Mouse (Mus musculus) heart, embryonic 12.5 days (tissue): ENCODE results near the gene Timp4. TPM values are rescaled to one million over a fixed set of nuclear protein-coding genes. Genes with fewer than 3 reads are reported as not detected.
A peak's percentile ranks its signal among the peaks of the same experiment; 100 is the strongest.

Experiments used
- ATAC-seq: fragments of 200-750 bp; cut with Nextera tagmentation; 2 replicates; pipeline ENCODE4 v1.8.0; 2017; ENCODE audit warnings: moderate TSS enrichment, moderate library complexity; ENCODE audit not compliant: insufficient number of reproducible peaks, low FRiP score
- H3K27ac ChIP-seq: fragments of 300-500 bp; sonication (generic); 2 replicates; pipeline ENCODE4 v1.5.1; 2016; ENCODE audit warnings: mild to moderate bottlenecking, moderate library complexity; ENCODE audit not compliant: poor library complexity, severe bottlenecking
- H3K27me3 ChIP-seq: fragments of 300-500 bp; sonication (generic); replicated peaks from 2 replicates; pipeline ENCODE4 v1.6.1; 2016; ENCODE audit warnings: mild to moderate bottlenecking, moderate library complexity
- H3K36me3 ChIP-seq: fragments of 300-500 bp; sonication (generic); 2 replicates; pipeline ENCODE4 v1.6.1; 2016; ENCODE audit warnings: mild to moderate bottlenecking, moderate library complexity
- H3K4me1 ChIP-seq: fragments of 300-500 bp; sonication (generic); replicated peaks from 2 replicates; pipeline ENCODE4 v1.6.1; 2016; ENCODE audit warnings: mild to moderate bottlenecking
- H3K4me2 ChIP-seq: fragments of 300-500 bp; sonication (generic); 2 replicates; pipeline ENCODE4 v1.6.1; 2016; ENCODE audit warnings: mild to moderate bottlenecking, moderate library complexity
- H3K4me3 ChIP-seq: fragments of 300-500 bp; sonication (generic); 2 replicates; pipeline ENCODE4 v1.5.1; 2016; ENCODE audit warnings: mild to moderate bottlenecking
- H3K9ac ChIP-seq: fragments of 300-500 bp; sonication (generic); 2 replicates; pipeline ENCODE4 v1.6.1; 2016; ENCODE audit warnings: mild to moderate bottlenecking, moderate library complexity
- H3K9me3 ChIP-seq: fragments of 300-500 bp; sonication (generic); replicated peaks from 2 replicates; pipeline ENCODE4 v1.6.1; 2016; ENCODE audit warnings: mild to moderate bottlenecking, moderate library complexity
- WGBS: fragments of 180-500 bp; shearing (Covaris S2); methylation state at CpG from one replicate; pipeline ENCODE4 v1.1.7; 2016; 5-methylcytosine and 5-hydroxymethylcytosine counted together
- polyA plus RNA-seq: library from polyadenylated mRNA; unstranded; fragments of >200 nt; fragmentation: Nextera tagmentation; extraction: Ambion mirVana; gene quantifications from 2 replicates; pipeline ENCODE4 v1.2.1, GENCODE M21; 2016

Gene Timp4
- 0.18 TPM in 1 of 2 replicates, not detected in the other for polyA plus RNA-seq

- ATAC-seq: no peak
Observed at GRCm38 (mm10) chr6:115252099-115252873, at the start of gene Timp4. Timp4 (minus strand) TSS chr6:115252205.

GRCm38 (mm10) chr6:115293877-115294276 is 41.9 kb upstream of the Timp4 start:
- Histone ChIP-seq H3K9me3 (no peaks in the 10 kb centered on the region; the same call in 1 of the 2 replicates), H3K4me2 (no peak overlapping the region), H3K27ac (no peak overlapping the region), H3K36me3 (no peaks in the 10 kb centered on the region), H3K4me1 (peaks cover 20% of the 10 kb centered on the region), H3K4me3 (no peak overlapping the region), H3K9ac (no peak overlapping the region), H3K27me3 (peaks cover 46% of the 10 kb centered on the region)
- 0 out of 2 replicates have a peak, but pooled peaks have one; percentile 18 for ATAC-seq
- 67% methylated on average over 2 of the region's 2 CpGs for WGBS

More at GRCm38 (mm10) chr6:115252099-115252873, at the start of gene Timp4:
- no peak within 1 kb of the TSS for H3K9ac ChIP-seq
- no peaks in the 10 kb centered on the region for H3K36me3 ChIP-seq
- no peaks in the 10 kb centered on the region for H3K9me3 ChIP-seq
- H3K4me3 ChIP-seq: peak within 1 kb of the TSS; percentile 21; the same call in 1 of the 2 replicates
- no peak within 1 kb of the TSS for H3K27ac ChIP-seq
- peak within 1 kb of the TSS; percentile 56 for H3K4me2 ChIP-seq
- 27% methylated on average over 8 of the region's 10 CpGs for WGBS
- peaks cover 5% of the 10 kb centered on the region for H3K4me1 ChIP-seq
- H3K27me3 ChIP-seq: peaks cover 90% of the 10 kb centered on the region

DNA sequence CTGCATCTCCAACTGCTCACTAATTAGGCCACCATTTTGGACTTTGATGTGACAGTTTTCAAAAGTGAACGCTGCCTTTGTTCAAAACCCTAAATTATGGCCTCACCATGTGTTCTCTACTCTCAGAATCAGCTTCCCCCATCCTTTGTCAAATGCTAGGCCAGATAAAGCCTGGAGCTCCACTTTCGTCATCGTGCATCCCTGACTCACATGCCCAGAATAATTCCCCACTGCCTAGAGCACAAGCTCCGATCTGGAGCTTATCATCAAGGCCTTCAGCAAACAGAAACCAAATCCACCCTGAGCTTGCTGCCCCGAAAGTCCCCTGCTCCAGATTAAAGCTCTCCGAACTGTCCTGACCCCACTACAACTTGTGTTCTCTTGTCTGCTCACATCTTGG is 40.6 kb upstream of the Timp4 start:
- H3K4me1 ChIP-seq: peaks cover 21% of the 10 kb centered on the region
- H3K9ac ChIP-seq: no peak overlapping the region
- no peak overlapping the region for H3K4me2 ChIP-seq
- H3K36me3 ChIP-seq: no peaks in the 10 kb centered on the region
- 27% methylated on average over 6 of the region's 6 CpGs for WGBS
- H3K9me3 ChIP-seq: no peaks in the 10 kb centered on the region
- no peak overlapping the region for H3K4me3 ChIP-seq
- no peak overlapping the region for H3K27ac ChIP-seq
- peaks cover 52% of the 10 kb centered on the region for H3K27me3 ChIP-seq
- no peak for ATAC-seq

DNA sequence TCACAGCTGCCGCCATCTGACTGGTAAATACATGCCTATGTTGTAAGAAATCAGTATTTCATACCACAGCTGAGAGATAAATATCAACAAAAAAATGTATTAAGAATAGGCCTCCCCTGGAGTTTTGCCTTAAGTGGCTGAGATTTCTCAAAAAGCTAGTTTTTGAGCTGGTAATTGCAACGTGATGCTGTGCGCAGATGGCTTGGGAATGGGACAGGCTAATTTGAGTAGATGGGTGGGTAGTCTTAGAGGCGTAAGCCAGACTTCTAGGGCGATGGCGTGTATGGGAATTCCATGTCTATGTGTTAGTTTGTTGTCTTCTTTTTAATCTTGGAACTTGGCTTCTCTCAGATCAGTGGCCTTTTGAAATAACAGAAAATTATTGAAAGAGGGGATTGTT is 39.8 kb upstream of the Timp4 start:
- H3K9ac ChIP-seq: no peak overlapping the region
- no peak overlapping the region for H3K27ac ChIP-seq
- peaks cover 27% of the 10 kb centered on the region for H3K4me1 ChIP-seq
- no peak overlapping the region for H3K4me3 ChIP-seq
- H3K36me3 ChIP-seq: no peaks in the 10 kb centered on the region
- WGBS: 90% methylated on average over 6 of the region's 6 CpGs
- no peak for ATAC-seq
- no peak overlapping the region for H3K4me2 ChIP-seq
- H3K27me3 ChIP-seq: peaks cover 52% of the 10 kb centered on the region
- H3K9me3 ChIP-seq: no peaks in the 10 kb centered on the region

DNA sequence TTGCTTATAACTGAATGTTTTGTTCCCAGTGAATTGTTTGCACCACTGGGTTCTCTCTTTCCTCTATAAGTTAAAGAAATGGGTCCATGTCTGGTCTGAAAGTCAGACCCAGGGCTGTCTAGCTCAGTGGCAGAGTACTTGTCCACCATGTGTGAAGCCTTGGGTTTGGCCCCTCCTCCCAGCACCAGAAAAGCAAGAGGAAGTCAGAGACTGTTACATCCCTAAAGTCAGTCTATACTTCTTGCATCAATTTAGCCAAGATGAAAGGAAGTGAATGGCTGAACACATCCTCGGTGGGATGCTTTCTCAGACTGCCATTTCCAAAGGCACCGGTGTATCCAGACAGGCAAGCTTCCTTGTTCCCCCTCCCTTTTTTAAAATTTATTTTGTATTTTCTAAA is 39.1 kb upstream of the Timp4 start:
- Histone ChIP-seq H3K4me1 (peaks cover 27% of the 10 kb centered on the region), H3K4me2 (no peak overlapping the region), H3K4me3 (no peak overlapping the region), H3K27me3 (peaks cover 53% of the 10 kb centered on the region), H3K9ac (no peak overlapping the region), H3K9me3 (no peaks in the 10 kb centered on the region), H3K27ac (no peak overlapping the region), H3K36me3 (no peaks in the 10 kb centered on the region)
- no peak for ATAC-seq
- 79% methylated on average over 2 of the region's 2 CpGs for WGBS

GRCm38 (mm10) chr6:115290561-115290960 is 38.6 kb upstream of the Timp4 start:
- Histone ChIP-seq H3K9ac (no peak overlapping the region), H3K9me3 (no peaks in the 10 kb centered on the region), H3K4me2 (no peak overlapping the region), H3K27me3 (peaks cover 53% of the 10 kb centered on the region), H3K27ac (no peak overlapping the region), H3K4me3 (no peak overlapping the region), H3K4me1 (peaks cover 27% of the 10 kb centered on the region), H3K36me3 (no peaks in the 10 kb centered on the region)
- WGBS: 29% methylated on average over 5 of the region's 5 CpGs
- ATAC-seq: no peak

- 83% methylated on average over 3 of the region's 3 CpGs for WGBS
- no peak overlapping the region for H3K27ac ChIP-seq
- no peak for ATAC-seq
Observed at GRCm38 (mm10) chr6:115288223-115288622, 36.2 kb upstream of the Timp4 start.

GRCm38 (mm10) chr6:115286441-115286840 is 34.4 kb upstream of the Timp4 start:
- H3K27ac ChIP-seq: no peak overlapping the region
- H3K9me3 ChIP-seq: no peaks in the 10 kb centered on the region
- H3K27me3 ChIP-seq: peaks cover 68% of the 10 kb centered on the region
- no peak overlapping the region for H3K4me3 ChIP-seq
- no peaks in the 10 kb centered on the region for H3K36me3 ChIP-seq
- peaks cover 16% of the 10 kb centered on the region for H3K4me1 ChIP-seq
- no peak overlapping the region for H3K9ac ChIP-seq
- ATAC-seq: no peak
- 64% methylated on average over 6 of the region's 6 CpGs for WGBS
- no peak overlapping the region for H3K4me2 ChIP-seq

More at GRCm38 (mm10) chr6:115288223-115288622, 36.2 kb upstream of the Timp4 start:
- Histone ChIP-seq H3K9ac (no peak overlapping the region), H3K36me3 (no peaks in the 10 kb centered on the region), H3K9me3 (no peaks in the 10 kb centered on the region), H3K4me2 (no peak overlapping the region), H3K4me1 (peaks cover 25% of the 10 kb centered on the region), H3K4me3 (no peak overlapping the region), H3K27me3 (peaks cover 56% of the 10 kb centered on the region)

DNA sequence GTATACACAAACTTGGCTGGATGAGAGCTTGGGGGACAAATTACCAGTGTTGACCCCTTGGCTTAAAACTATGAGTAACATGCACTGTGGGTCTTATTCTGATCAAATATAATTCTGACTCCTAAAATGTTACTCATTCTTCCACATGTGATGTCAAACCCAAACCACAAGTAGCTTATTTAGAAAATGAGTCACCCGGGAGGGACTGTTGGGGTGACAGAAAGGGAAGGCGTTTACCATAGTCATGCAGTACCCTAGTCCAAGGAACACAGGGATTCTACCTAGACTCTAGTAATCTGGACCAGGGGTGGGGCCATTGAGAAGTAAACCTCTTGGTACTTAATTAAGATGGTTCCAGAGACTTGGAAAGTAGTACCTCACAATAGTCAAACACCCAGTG is 32.1 kb upstream of the Timp4 start:
- Histone ChIP-seq H3K27me3 (peaks cover 77% of the 10 kb centered on the region), H3K9me3 (no peaks in the 10 kb centered on the region), H3K36me3 (no peaks in the 10 kb centered on the region), H3K4me2 (no peak overlapping the region), H3K9ac (no peak overlapping the region), H3K4me3 (no peak overlapping the region), H3K27ac (no peak overlapping the region), H3K4me1 (peaks cover 7% of the 10 kb centered on the region)
- no peak for ATAC-seq
- WGBS: 67% methylated on average over 2 of the region's 2 CpGs

DNA sequence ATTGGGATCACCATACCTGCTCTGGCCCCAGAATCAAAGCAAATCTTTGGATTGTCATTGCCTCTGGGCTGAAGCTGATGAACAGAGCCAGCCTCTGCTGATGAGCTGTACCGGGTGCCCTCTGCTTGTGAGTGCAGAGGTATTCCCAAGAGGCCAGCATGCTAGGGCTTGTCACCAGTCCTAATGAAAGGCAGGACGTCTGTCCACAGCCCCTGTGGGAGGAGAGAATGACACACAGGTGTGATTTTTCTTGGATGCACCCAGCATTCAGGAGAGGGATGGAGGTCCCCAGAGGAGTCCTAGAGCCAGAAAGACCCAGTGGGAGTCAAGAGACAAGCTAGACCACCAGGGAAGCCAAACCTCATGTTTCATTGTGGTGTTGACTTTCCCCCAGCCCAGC is 27.6 kb upstream of the Timp4 start:
- Histone ChIP-seq H3K27ac (no peak overlapping the region), H3K9me3 (no peaks in the 10 kb centered on the region), H3K9ac (no peak overlapping the region), H3K4me2 (no peak overlapping the region), H3K4me1 (0 out of 2 replicates have a peak, but pooled peaks cover 8% of the 10 kb centered on the region), H3K4me3 (no peak overlapping the region), H3K27me3 (peaks cover 94% of the 10 kb centered on the region), H3K36me3 (no peaks in the 10 kb centered on the region)
- no peak for ATAC-seq
- 61% methylated on average over 2 of the region's 2 CpGs for WGBS

- H3K4me3 ChIP-seq: no peak overlapping the region
- no peaks in the 10 kb centered on the region for H3K9me3 ChIP-seq
- no peak overlapping the region for H3K4me2 ChIP-seq
- 0 out of 2 replicates have a peak, but pooled peaks cover 8% of the 10 kb centered on the region for H3K4me1 ChIP-seq
- H3K9ac ChIP-seq: no peak overlapping the region
- no peak for ATAC-seq
- peaks cover 95% of the 10 kb centered on the region for H3K27me3 ChIP-seq
- H3K36me3 ChIP-seq: no peaks in the 10 kb centered on the region
- WGBS: 70% methylated on average over 8 of the region's 8 CpGs
- H3K27ac ChIP-seq: no peak overlapping the region
Observed at GRCm38 (mm10) chr6:115278086-115278485, 26.1 kb upstream of the Timp4 start.
